Comparison of ENCODE assay signal across 8 mouse cellular contexts in genomic region chr12:102419544-102419943, GRCm38 (mm10). TPM values are rescaled to one million over a fixed set of nuclear protein-coding genes. Genes with fewer than 3 reads are reported as not detected.
DNase-seq lines count a peak whose midpoint lies in the region; ATAC-seq and TF ChIP-seq lines count a peak whose summit lies in the region.

No protein-coding gene starts in this region.

- TF ChIP-seq POLR2A in cortical plate, adult 2 months (IDR thresholded peaks at IDR 0.05; ENCODE audit: extremely low read depth, insufficient read depth, low read length) = no peak

- no peak for TF ChIP-seq CTCF in cortical plate, adult 2 months (IDR thresholded peaks at IDR 0.05; ENCODE audit: extremely low read depth, insufficient read depth, low read length)

- H3K9me3 ChIP-seq in heart, embryonic 14.5 days (ENCODE audit: control insufficient read depth, low read length) = no peaks in the 10 kb centered on the region

- no peaks in the 10 kb centered on the region for H3K27me3 ChIP-seq in heart, embryonic 14.5 days (ENCODE audit: control insufficient read depth, insufficient read depth, low read length)

- no peak for DNase-seq in heart, postnatal 10 days
- DNase-seq in MN1 (ENCODE audit: low spot score) = peak; percentile 36
- no peak for DNase-seq in T-cell, adult 2 months (ENCODE audit: low spot score)
- no peak for DNase-seq in testis, postnatal 14 days (ENCODE audit: low spot score)
- no peak for DNase-seq in adrenal gland, postnatal 36 days

- H3K36me3 ChIP-seq in heart, embryonic 14.5 days (ENCODE audit: control insufficient read depth, insufficient read depth, low read length) = peaks cover 7% of the 10 kb centered on the region; the same call in 1 of the 2 replicates

- H3K4me2 ChIP-seq in heart, embryonic 14.5 days (ENCODE audit: low read length) = no peak overlapping the region

- H3K4me3 ChIP-seq in heart, embryonic 14.5 days (ENCODE audit: control insufficient read depth in 1 of 2, insufficient read depth in 1 of 2, low read depth in 1 of 2, low read length in 2 of 2) = no peak overlapping the region
- H3K4me3 ChIP-seq in cortical plate, adult 2 months (ENCODE audit: insufficient read depth, low read length) = no peak overlapping the region

- H3K4me1 ChIP-seq in heart, embryonic 14.5 days (ENCODE audit: control insufficient read depth in 2 of 2, insufficient read depth in 2 of 2, low read length in 2 of 2) = peaks cover 48 to 77% of the 10 kb centered on the region in 2 experiments
- peaks cover 16% of the 10 kb centered on the region for H3K4me1 ChIP-seq in cortical plate, adult 2 months (ENCODE audit: control insufficient read depth, insufficient read depth, low read length)

- intact Hi-C loops in heart, postnatal 10 days (cut with DNase I) = loop anchor here (5.0 kb wide), 1 partner anchor 33 kb away; no protein-coding TSS in a partner anchor

- peak overlapping the region; percentile 1 to 46; a peak in 2 of 4 replicates for H3K27ac ChIP-seq in heart, embryonic 14.5 days (replicated peaks in 1 of 2; ENCODE audit: control insufficient read depth in 1 of 2, insufficient read depth in 1 of 2, low read depth in 2 of 2, low read length in 2 of 2)
- H3K27ac ChIP-seq in cortical plate, adult 2 months (ENCODE audit: insufficient read depth, low read length) = peak overlapping the region; percentile 78

- no peak for ATAC-seq in heart, embryonic 14.5 days (ENCODE audit: insufficient number of reproducible peaks, insufficient read depth, low FRiP score, low read depth)
- peak; percentile 29; the same call in 1 of the 2 replicates for ATAC-seq in megakaryocyte progenitor cell, adult 5-6 weeks (replicated peaks; ENCODE audit: poor library complexity)

- 55% methylated on average over 3 of the region's 3 CpGs for WGBS in heart, embryonic 14.5 days

- no peak overlapping the region for H3K9ac ChIP-seq in heart, embryonic 14.5 days (ENCODE audit: low read length)

RNA-seq across cellular contexts. Expression of gene Lgmn, which starts 20.1 kb away (rescaled TPM):
- polyA plus RNA-seq in heart, embryonic 14.5 days (2014; fragmentation: Nextera tagmentation; extraction: Ambion mirVana) = 120 and 126 TPM in 2 replicates
- total RNA-seq in heart, postnatal 10 days (2021) = 10 to 100 TPM; 93.2 to 94.9 TPM
- 121 and 132 TPM in 2 replicates for polyA plus RNA-seq in cortical plate, adult 2 months (2012; rRNA removed)
- total RNA-seq in megakaryocyte progenitor cell, adult 5-6 weeks (2015) = 2.1 and 2.9 TPM in 2 replicates
- total RNA-seq in megakaryocyte progenitor cell, adult 5-6 weeks (2017) = 0.71 and 2.2 TPM in 2 replicates
- 100 to 1,000 TPM in 1 of 2 experiments, 10 to 100 TPM in 1; 92.0 to 125 TPM for total RNA-seq in adrenal gland, postnatal 36 days (2021)

RNA-seq across cellular contexts. Expression of gene Golga5, which starts 49.4 kb away (rescaled TPM):
- 27.2 and 28.6 TPM in 2 replicates for polyA plus RNA-seq in heart, embryonic 14.5 days (2014; fragmentation: Nextera tagmentation; extraction: Ambion mirVana)
- 10 to 100 TPM; 24.5 to 25.9 TPM for total RNA-seq in heart, postnatal 10 days (2021)
- polyA plus RNA-seq in cortical plate, adult 2 months (2012; rRNA removed) = 23.4 and 25.1 TPM in 2 replicates
- total RNA-seq in megakaryocyte progenitor cell, adult 5-6 weeks (2015) = 22.1 and 28.8 TPM in 2 replicates
- 69.0 and 74.0 TPM in 2 replicates for total RNA-seq in megakaryocyte progenitor cell, adult 5-6 weeks (2017)
- total RNA-seq in adrenal gland, postnatal 36 days (2021) = 10 to 100 TPM; 40.3 to 42.2 TPM

Comparison
In these comparisons a context has a peak if more than half of its experiments do, and no peak if none do; other contexts are left out.
1. RNA of gene Lgmn, which starts 20.1 kb away (total RNA-seq): 92.0 to 125 TPM in adrenal gland, postnatal 36 days and 93.2 to 94.9 TPM in heart, postnatal 10 days; 0.71 to 2.9 TPM in megakaryocyte progenitor cell, adult 5-6 weeks; every median in the first group is over 10 times any median in the second.